Mouse (Mus musculus): ENCODE measurements at regions not wholly inside any gene's neighbourhood (a gene's known extent, or its start where the extent isn't known, plus 50 kb on each side); places are given as distances from the start of the nearest gene placed in this dataset.
"Not testable (repeated sequence)": the region's sequence is repeated elsewhere in the genome, so short reads cannot be mapped to it uniquely, and the experiment has no call there.

DNA sequence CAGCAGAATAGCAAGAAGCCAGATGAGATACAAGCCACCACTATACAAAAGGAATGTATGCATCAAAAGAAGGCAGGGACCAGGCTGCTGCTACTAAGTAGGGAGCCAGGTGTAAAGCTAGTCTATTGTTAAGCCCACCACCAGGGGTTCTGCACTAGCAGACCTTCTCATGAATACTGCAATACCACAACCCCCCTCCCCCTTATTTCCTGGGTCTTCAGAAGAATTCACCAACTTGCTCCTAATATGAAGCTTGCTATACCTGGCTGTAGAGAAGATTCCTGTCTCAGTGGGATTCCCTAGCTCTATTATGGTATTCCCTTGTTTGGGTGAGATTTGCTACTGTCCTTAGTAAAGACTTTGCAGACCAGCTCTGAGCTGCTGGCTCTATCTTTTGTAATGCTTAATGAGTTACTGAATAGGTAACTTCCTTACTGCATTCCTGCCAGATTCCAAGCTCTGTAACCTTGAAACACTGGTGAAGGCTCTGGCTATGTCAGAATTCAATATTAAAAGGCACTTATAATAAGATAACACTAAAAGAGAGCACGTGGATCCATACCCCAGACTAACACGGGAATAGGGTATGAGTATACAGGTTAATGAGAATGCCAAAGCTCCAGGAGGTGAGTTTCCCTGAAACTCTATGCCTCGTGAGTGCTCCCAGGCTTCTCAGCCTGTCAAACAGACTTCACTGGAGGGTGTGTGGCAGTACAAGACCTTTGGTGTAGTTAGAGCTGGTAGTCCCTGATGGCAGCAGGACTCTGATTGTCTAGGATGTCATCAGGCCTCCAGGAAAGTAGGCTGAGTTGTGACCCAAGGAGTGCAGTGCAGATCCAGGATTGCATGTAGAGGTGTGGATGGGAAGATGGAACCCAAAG lies 455.5 kb downstream of the Plxdc2 start:
- not testable (repeated sequence) for DNase-seq (ENCODE audit: low spot score in 2 of 2)

DNA sequence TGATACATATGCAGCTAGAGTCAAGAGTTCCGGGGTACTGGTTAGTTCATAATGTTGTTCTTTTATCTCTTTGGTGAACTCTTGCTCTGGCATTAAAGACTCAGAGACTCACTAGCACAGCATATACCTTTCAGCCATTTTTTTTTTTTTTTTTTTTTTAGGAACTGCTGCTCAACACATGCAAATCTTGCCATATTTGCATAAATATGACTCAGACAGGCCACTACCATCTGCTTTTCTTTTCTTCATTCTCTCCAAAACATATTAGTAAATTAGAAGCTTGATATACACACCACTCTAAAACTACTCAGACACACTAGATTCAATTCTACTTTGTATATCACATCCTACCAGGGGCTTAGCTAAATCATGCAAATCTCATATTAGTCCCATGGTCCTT lies 464.3 kb downstream of the Plxdc2 start:
- no peak for DNase-seq (ENCODE audit: low spot score in 2 of 2)

GRCm38 (mm10) chr2:16824681-16825230 lies 468.7 kb downstream of the Plxdc2 start:
- no peak for DNase-seq (ENCODE audit: low spot score in 2 of 2)

DNA sequence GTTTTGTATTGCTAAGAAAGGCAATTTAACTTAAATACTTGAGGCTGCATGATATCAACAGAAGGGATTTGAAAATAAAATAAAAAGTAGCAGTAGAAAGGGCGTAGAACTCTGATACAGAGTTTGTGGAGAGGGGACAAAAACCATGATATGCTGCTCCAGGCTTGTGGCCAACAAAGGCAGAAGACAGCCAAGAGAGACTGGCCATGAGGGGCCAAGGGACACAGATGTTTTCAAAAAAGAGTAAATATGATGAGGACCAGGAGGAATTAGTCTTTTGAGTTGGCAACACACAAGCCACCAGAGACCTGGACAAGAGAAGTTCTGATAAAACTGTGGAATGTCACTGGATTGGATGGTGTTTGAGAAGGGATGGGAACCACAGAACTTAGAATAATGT lies 471.2 kb downstream of the Plxdc2 start:
- no peak for DNase-seq (ENCODE audit: low spot score in 2 of 2)

DNA sequence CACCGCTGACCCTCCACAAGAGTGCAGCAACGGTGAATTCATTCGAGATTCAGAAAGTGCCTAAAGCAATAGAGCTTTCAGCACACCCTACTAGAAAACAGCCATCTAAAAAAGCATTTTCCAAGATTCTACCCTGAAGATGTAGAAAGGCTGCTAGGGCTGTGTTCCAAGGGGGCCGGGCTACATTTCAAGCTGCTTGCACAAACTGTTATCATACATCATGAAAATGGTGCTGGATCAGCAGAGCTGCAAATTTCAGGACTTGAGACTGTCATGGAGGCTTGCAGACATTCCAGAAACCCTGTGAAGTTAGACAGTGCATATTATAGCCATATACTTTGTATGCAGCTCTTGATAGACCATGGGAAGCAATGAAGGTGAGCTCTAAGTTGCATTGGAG lies 479.9 kb downstream of the Plxdc2 start:
- DNase-seq (ENCODE audit: low spot score in 2 of 2): no peak

- DNase-seq (ENCODE audit: low spot score in 2 of 2): no peak
These were observed 482.6 kb downstream of the Plxdc2 start for GRCm38 (mm10) chr2:16838718-16839117.

DNA sequence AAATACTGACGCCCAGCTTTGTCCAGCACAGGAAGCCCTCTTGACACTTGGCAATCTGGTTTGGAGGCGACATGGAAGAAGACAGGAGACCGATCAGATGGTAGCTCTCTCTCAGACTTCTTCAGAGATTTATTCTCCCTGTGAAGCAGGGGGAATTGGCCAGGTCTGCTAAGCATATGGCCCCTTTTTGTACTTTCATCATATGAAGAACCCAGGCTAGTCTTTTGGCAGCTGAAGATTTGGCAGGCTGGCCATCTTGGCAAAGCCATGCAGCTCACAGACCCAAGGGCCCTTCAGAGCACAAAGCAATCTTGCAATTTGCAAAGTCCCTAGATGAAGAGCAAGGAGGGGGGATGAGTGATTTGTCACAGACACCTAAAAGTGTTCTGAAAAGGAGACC lies 493.8 kb downstream of the Plxdc2 start:
- DNase-seq (ENCODE audit: low spot score in 2 of 2): peak in 1 of 2 experiments; percentile 26

DNA sequence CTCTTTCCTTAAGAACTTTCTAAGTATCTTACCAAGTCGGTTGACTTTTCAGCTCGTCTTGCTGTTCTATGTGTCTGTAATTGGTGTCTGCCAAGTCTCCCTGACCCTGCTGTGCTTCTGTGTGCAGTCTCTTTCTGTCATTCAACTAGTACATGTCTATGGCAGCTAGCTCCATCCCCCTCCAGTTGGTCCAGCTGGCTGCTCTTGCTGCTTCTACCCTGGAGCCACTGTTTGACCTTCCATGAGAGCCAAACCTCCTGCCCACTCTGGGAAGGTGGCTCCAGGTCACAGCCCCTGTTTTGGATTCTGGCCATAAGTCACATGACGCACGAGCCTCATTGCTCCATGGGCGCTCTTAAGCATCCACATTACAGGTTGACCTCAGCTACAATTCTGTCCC lies 504.0 kb downstream of the Plxdc2 start:
- no peak for DNase-seq (ENCODE audit: low spot score in 2 of 2)

- DNase-seq (ENCODE audit: low spot score in 2 of 2): no peak
These were observed 510.2 kb downstream of the Plxdc2 start for GRCm38 (mm10) chr2:16866163-16866852.

DNA sequence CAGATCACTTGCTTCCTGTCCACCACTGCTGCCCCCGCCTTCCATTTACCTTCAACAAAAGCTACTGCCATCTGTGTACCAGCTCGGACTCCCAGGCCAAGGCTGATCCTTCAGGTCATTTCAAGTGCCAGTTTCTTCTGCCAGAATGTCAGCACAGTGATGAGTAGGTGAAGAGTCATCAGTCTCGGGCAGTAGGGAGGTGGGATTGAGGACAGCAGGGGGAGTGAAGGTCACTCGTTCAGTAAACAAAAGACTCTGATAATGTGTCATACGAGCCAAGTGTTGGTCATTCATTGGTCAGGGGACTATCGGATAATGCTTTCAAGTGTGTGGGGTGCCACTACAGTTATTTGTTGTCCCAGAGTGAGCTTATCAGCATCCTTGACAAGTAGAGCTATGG lies 536.3 kb downstream of the Plxdc2 start:
- peak in 1 of 2 experiments; percentile 33 for DNase-seq (ENCODE audit: low spot score in 2 of 2)

DNA sequence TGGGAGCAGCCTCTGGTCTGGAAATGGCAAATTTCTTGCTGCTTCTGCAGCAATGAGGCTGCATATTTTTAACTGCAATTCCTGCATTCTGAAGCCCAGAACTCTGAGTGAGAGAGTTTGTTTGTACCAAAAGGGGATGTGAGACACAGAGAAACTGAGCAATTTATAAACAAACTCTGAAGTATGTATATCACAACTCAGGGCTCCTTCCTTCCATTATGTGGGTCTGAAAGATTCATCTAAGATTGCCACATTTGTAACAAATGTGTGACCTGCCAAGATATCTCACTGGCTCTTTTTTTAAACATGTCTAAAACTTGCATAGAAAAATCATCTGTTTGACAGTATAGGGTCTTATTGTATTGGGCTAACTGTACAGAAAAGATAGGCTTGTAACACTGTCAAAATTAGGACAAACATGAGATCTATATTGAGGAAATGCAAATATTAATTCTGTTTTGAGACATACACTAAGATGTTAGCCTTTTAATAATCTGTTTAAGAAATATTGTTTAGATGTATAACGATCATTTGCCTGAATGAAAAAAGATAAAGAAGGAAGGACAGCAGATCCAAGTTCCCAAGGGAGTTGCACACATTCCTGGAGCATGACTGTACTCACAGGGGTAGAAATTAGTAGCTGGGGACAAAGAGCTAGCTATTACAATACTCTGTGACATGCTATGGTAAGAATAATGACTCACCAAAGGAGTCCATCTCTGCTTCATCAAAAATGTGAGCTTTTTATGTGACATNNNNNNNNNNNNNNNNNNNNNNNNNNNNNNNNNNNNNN lies 553.3 kb downstream of the Plxdc2 start:
- no peak for DNase-seq (ENCODE audit: low spot score in 2 of 2)

GRCm38 (mm10) chr2:16914633-16915032 lies 558.5 kb downstream of the Plxdc2 start:
- no peak for DNase-seq (ENCODE audit: low spot score in 2 of 2)

GRCm38 (mm10) chr2:16929974-16930373 lies 573.9 kb downstream of the Plxdc2 start:
- no peak for DNase-seq (ENCODE audit: low spot score in 2 of 2)

DNA sequence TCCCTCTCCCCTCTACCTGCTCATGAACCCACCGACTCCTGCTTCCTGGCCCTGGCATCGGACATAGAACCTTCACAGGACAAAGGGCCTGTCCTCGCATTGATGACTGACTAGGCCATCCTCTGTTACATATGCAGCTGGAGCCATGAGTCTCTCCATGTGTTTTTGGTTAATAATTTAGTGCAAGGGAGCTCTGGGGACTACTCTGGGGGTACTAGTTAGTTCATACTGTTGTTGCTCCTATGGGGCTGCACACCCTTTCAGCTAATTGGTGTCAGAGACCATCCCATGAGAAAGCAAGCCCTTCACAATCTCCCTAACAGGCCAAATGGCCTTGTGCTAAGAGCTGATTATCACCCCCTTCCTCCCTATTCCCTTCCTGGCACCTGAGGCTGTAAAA lies 603.3 kb downstream of the Plxdc2 start:
- DNase-seq (ENCODE audit: low spot score in 2 of 2): no peak

GRCm38 (mm10) chr2:16977380-16977779 lies 621.3 kb downstream of the Plxdc2 start:
- DNase-seq (ENCODE audit: low spot score in 2 of 2): no peak

DNA sequence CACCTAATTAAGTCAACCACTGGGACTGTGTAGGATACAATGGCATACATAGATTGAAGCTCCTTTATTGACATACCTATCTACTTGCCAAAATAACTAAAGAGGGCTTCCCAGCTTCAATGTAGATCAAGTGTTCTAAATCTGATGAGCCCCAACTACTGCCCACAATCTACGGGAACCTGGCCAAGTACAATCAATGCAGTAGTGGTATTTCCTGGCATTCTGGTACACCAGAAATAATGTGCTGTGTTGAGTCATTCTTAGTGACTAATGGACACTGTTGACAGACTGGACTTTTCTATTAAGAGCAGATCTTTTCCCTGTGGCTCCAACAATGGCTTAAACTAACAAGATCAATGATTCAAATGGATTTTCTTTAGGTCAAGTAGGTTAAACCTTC lies 626.7 kb downstream of the Plxdc2 start:
- no peak for DNase-seq (ENCODE audit: low spot score in 2 of 2)

DNA sequence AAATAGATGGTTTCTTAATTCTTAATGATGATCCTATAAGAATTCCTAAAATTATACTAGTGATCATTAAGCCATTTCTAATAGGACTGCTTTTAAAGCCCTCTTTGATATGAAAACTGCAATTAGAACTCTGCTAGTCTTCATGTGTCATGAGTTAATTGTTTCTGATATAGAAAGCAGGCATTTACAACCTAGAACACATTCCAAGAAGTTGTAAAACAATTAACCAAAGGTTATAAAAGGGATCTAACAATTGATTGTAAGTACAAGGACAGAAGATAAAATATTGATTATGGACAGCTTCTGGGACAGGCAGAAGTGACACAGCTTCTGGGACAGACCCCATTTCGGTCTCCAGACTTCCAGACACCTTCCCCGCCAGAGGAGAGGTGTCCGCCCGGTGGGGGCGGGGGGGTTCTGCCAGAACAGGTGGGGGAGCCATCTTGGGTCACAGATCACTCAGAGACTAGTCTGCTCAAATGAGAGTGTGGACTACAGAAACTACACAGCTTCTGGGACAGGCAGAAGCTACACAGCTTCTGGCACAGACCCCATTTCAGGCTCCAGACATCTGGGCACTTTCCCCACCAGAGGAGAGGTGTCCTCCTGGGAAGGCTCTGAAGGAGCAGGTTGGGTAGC lies 627.6 kb downstream of the Plxdc2 start:
- DNase-seq (ENCODE audit: low spot score in 2 of 2): no peak
